Mouse (Mus musculus) heart, embryonic 13.5 days (tissue): ENCODE measurements at regions not wholly inside any gene's neighbourhood (a gene's known extent, or its start where the extent isn't known, plus 50 kb on each side); places are given as distances from the start of the nearest gene placed in this dataset.

Source experiments
- ATAC-seq: fragments of 200-750 bp; cut with Nextera tagmentation; 2 replicates; pipeline ENCODE4 v1.8.0; 2017; ENCODE audit warnings: moderate TSS enrichment; ENCODE audit not compliant: insufficient number of reproducible peaks, low FRiP score, low TSS enrichment; ENCODE audit errors: extremely low read depth
- H3K27ac ChIP-seq: fragments of 300-500 bp; sonication (generic); replicated peaks from 2 replicates; pipeline ENCODE4 v1.5.1; 2015; ENCODE audit warnings: moderate library complexity, mild to moderate bottlenecking, inconsistent platforms
- H3K27me3 ChIP-seq: fragments of 300-500 bp; sonication (generic); replicated peaks from 2 replicates; pipeline ENCODE4 v1.6.1; 2015; ENCODE audit warnings: mild to moderate bottlenecking, inconsistent platforms
- H3K36me3 ChIP-seq: fragments of 300-500 bp; sonication (generic); 2 replicates; pipeline ENCODE4 v1.6.1; 2015; ENCODE audit warnings: mild to moderate bottlenecking, inconsistent platforms
- H3K4me1 ChIP-seq: fragments of 300-500 bp; sonication (generic); 2 replicates; pipeline ENCODE4 v1.6.1; 2015; ENCODE audit warnings: inconsistent platforms
- H3K4me2 ChIP-seq: fragments of 300-500 bp; sonication (generic); 2 replicates; pipeline ENCODE4 v1.6.1; 2015; ENCODE audit warnings: inconsistent platforms, mild to moderate bottlenecking, moderate library complexity
- H3K4me3 ChIP-seq: fragments of 300-500 bp; sonication (generic); 2 replicates; pipeline ENCODE4 v1.5.1; 2015; ENCODE audit warnings: moderate library complexity, mild to moderate bottlenecking, inconsistent platforms
- H3K9ac ChIP-seq: fragments of 300-500 bp; sonication (generic); 2 replicates; pipeline ENCODE4 v1.6.1; 2015; ENCODE audit warnings: inconsistent platforms, mild to moderate bottlenecking, moderate library complexity
- H3K9me3 ChIP-seq: fragments of 300-500 bp; sonication (generic); 2 replicates; pipeline ENCODE4 v1.6.1; 2016; ENCODE audit warnings: inconsistent platforms
- WGBS: fragments of 180-500 bp; shearing (Covaris S2); methylation state at CpG from one replicate; pipeline ENCODE4 v1.1.7; 2015; ENCODE audit warnings: mixed read lengths; 5-methylcytosine and 5-hydroxymethylcytosine counted together

- H3K27me3 ChIP-seq, result no peaks in the 10 kb centered on the region
- WGBS, result 70% methylated on average over 20 of the region's 21 CpGs
- H3K4me3 ChIP-seq, result no peak overlapping the region
- no peaks in the 10 kb centered on the region for H3K36me3 ChIP-seq
- no peak for ATAC-seq
- no peak overlapping the region for H3K27ac ChIP-seq
- no peak overlapping the region for H3K4me2 ChIP-seq
- no peak overlapping the region for H3K9ac ChIP-seq
- no peaks in the 10 kb centered on the region for H3K9me3 ChIP-seq
- 0 out of 2 replicates have a peak, but pooled peaks cover 2% of the 10 kb centered on the region for H3K4me1 ChIP-seq
Observed at GRCm38 (mm10) chr1:41157651-41158513, 352.5 kb downstream of the Tmem182 start.

GRCm38 (mm10) chr1:41165878-41166786 lies 360.7 kb downstream of the Tmem182 start:
- Histone ChIP-seq H3K4me3 (no peak overlapping the region), H3K27me3 (no peaks in the 10 kb centered on the region), H3K4me1 (no peaks in the 10 kb centered on the region), H3K9ac (no peak overlapping the region), H3K4me2 (peak overlapping the region; percentile 14), H3K36me3 (no peaks in the 10 kb centered on the region), H3K27ac (no peak overlapping the region), H3K9me3 (no peaks in the 10 kb centered on the region)
- no peak for ATAC-seq
- WGBS, result 36% methylated on average over 12 of the region's 12 CpGs

GRCm38 (mm10) chr1:41166787-41167420 lies 361.5 kb downstream of the Tmem182 start:
- Histone ChIP-seq H3K4me3 (no peak overlapping the region), H3K4me2 (peak overlapping the region; percentile 14; the same call in 1 of the 2 replicates), H3K36me3 (no peaks in the 10 kb centered on the region), H3K9me3 (no peaks in the 10 kb centered on the region), H3K4me1 (no peaks in the 10 kb centered on the region), H3K27me3 (no peaks in the 10 kb centered on the region), H3K27ac (no peak overlapping the region), H3K9ac (no peak overlapping the region)
- no peak for ATAC-seq
- WGBS, result 71% methylated on average over 4 of the region's 4 CpGs

DNA sequence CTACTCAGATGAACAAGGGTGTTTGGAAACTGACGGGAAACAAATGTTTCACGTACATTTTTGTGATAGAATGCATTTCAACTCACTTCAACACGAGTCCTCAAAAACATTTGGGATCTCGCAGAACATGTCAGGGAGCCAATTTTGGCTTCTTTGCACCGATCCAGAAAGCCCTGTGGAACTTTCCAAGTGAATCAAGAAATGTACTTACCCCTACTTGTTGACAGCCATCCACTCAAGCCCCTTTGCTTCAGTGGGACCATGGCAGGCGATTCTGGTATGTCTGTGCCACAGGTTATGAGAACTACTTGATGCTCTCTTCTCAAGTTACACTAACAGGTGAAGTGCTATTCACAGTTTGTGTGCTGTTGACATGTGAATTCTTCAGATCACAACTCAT lies 381.6 kb downstream of the Tmem182 start:
- Histone ChIP-seq H3K27me3 (no peaks in the 10 kb centered on the region), H3K27ac (no peak overlapping the region), H3K4me1 (no peaks in the 10 kb centered on the region), H3K9me3 (no peaks in the 10 kb centered on the region), H3K4me3 (no peak overlapping the region), H3K36me3 (no peaks in the 10 kb centered on the region), H3K9ac (no peak overlapping the region), H3K4me2 (no peak overlapping the region)
- ATAC-seq, result no peak
- 53% methylated on average over 6 of the region's 6 CpGs for WGBS

- WGBS, result 62% methylated on average over 2 of the region's 2 CpGs
- H3K27me3 ChIP-seq, result no peaks in the 10 kb centered on the region
- H3K4me1 ChIP-seq, result no peaks in the 10 kb centered on the region
- H3K27ac ChIP-seq, result no peak overlapping the region
- no peaks in the 10 kb centered on the region for H3K36me3 ChIP-seq
- no peak for ATAC-seq
- H3K4me3 ChIP-seq, result no peak overlapping the region
- no peaks in the 10 kb centered on the region for H3K9me3 ChIP-seq
- no peak overlapping the region for H3K9ac ChIP-seq
- no peak overlapping the region for H3K4me2 ChIP-seq
Observed at GRCm38 (mm10) chr1:41212876-41213275, 407.5 kb downstream of the Tmem182 start.

- Histone ChIP-seq H3K4me2 (no peak overlapping the region), H3K4me1 (no peaks in the 10 kb centered on the region), H3K27ac (no peak overlapping the region), H3K9ac (no peak overlapping the region), H3K36me3 (no peaks in the 10 kb centered on the region), H3K9me3 (no peaks in the 10 kb centered on the region), H3K4me3 (no peak overlapping the region), H3K27me3 (no peaks in the 10 kb centered on the region)
- ATAC-seq, result no peak
- WGBS, result 87% methylated on average over 1 of the region's 1 CpGs
Observed at GRCm38 (mm10) chr1:41225851-41226250, 420.4 kb downstream of the Tmem182 start.

DNA sequence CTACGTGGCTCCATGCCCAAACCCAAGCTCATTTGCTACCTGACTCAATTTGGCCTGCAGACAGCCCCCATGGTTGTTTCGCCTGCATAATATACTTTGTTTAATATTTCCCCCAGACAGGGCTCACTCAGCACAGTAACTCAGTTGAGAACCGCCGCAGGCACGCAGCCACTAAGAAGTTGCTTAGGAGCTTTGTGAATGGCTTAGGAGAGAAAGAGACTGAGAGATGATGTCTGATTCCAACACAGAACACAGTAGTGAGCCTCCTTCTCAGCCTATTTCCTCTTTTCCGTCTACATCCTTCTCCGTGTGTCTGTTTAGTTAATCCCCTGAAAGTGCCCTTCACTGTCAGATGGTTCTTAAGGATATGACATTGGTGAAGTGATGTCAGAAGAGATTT lies 429.9 kb downstream of the Tmem182 start:
- Histone ChIP-seq H3K4me2 (no peak overlapping the region), H3K4me1 (no peaks in the 10 kb centered on the region), H3K9me3 (no peaks in the 10 kb centered on the region), H3K4me3 (no peak overlapping the region), H3K27ac (no peak overlapping the region), H3K36me3 (no peaks in the 10 kb centered on the region), H3K27me3 (no peaks in the 10 kb centered on the region), H3K9ac (no peak overlapping the region)
- no peak for ATAC-seq
- 79% methylated on average over 7 of the region's 7 CpGs for WGBS

GRCm38 (mm10) chr1:41243000-41243399 lies 437.6 kb downstream of the Tmem182 start:
- 70% methylated on average over 6 of the region's 6 CpGs for WGBS
- Histone ChIP-seq H3K27me3 (no peaks in the 10 kb centered on the region), H3K27ac (no peak overlapping the region), H3K9ac (no peak overlapping the region), H3K4me2 (no peak overlapping the region), H3K36me3 (no peaks in the 10 kb centered on the region), H3K4me1 (no peaks in the 10 kb centered on the region), H3K9me3 (no peaks in the 10 kb centered on the region), H3K4me3 (no peak overlapping the region)
- ATAC-seq, result no peak

- no peak overlapping the region for H3K4me2 ChIP-seq
- no peak overlapping the region for H3K4me3 ChIP-seq
- H3K36me3 ChIP-seq, result no peaks in the 10 kb centered on the region
- H3K4me1 ChIP-seq, result no peaks in the 10 kb centered on the region
- no peak for ATAC-seq
- H3K27me3 ChIP-seq, result no peaks in the 10 kb centered on the region
- WGBS, result 86% methylated on average over 12 of the region's 12 CpGs
- no peaks in the 10 kb centered on the region for H3K9me3 ChIP-seq
- no peak overlapping the region for H3K27ac ChIP-seq
- no peak overlapping the region for H3K9ac ChIP-seq
Observed at GRCm38 (mm10) chr1:41244627-41245026, 439.2 kb downstream of the Tmem182 start.

DNA sequence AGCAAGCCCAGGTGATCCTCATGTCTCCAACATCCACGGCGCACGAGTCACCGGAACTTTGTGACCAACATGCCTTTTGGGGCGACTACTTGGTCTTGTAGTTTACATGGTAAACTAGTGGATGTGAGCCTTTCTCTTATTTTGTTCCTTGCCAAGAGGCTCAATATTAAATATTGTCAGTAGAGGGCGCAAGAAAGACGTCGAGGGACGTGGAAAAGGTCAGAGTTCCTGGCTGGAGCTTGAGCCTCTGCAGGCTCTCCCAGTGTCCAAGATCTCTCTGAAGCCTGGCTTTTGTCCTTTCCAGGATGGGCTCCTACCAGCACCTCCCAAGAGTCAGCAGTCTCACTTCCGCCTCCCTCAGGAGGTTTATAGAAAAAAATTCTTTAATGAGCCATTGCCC lies 458.8 kb downstream of the Tmem182 start:
- no peak overlapping the region for H3K4me3 ChIP-seq
- H3K9me3 ChIP-seq, result no peaks in the 10 kb centered on the region
- 0 out of 2 replicates have a peak, but pooled peaks cover 3% of the 10 kb centered on the region for H3K27me3 ChIP-seq
- H3K36me3 ChIP-seq, result no peaks in the 10 kb centered on the region
- no peak overlapping the region for H3K4me2 ChIP-seq
- WGBS, result 34% methylated on average over 10 of the region's 10 CpGs
- no peaks in the 10 kb centered on the region for H3K4me1 ChIP-seq
- H3K27ac ChIP-seq, result no peak overlapping the region
- ATAC-seq, result no peak
- no peak overlapping the region for H3K9ac ChIP-seq

DNA sequence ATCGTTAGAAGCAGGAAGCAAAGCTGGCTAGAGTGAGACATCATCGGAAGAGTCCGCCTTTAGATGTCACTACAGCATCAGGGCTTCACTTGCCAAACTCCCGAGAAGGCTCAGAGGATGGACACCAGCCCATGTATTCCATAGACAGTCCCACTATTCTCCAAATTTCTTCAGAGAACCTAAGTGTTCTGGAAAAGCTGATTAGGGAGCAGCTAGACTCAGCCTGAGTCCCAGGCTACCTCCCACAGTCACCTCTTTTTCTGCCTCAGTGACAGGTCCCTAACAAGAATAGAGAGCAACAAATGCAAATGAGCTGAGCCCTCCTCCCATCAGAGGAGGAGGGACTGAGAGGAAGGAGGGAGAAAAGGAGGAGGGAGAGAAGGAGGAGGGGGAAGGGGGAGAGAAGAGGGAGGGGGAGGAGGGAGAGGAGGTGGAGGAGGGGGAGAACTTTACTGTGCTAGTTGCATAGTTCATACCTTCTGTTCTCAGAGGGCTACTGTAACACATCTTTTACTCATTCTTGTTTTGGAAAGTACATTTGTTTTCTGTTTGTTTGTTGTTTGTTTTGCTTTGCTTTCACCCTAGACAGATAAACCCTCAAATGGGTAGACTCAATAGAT lies 465.8 kb downstream of the Tmem182 start:
- peaks cover 21% of the 10 kb centered on the region for H3K4me1 ChIP-seq
- H3K9me3 ChIP-seq, result no peaks in the 10 kb centered on the region
- no peak overlapping the region for H3K4me2 ChIP-seq
- H3K4me3 ChIP-seq, result no peak overlapping the region
- WGBS, result 15% methylated on average over 4 of the region's 4 CpGs
- no peak overlapping the region for H3K27ac ChIP-seq
- H3K9ac ChIP-seq, result no peak overlapping the region
- 0 out of 2 replicates have a peak, but pooled peaks cover 2% of the 10 kb centered on the region for H3K27me3 ChIP-seq
- ATAC-seq, result no peak
- H3K36me3 ChIP-seq, result no peaks in the 10 kb centered on the region
